Mouse (Mus musculus): ENCODE data around the gene Tas2r138. TPM values are rescaled to one million over a fixed set of nuclear protein-coding genes. Genes with fewer than 3 reads are reported as not detected.

Gene Tas2r138
- polyA plus RNA-seq, 1 experiment from 2014 or later = not detected

DNA sequence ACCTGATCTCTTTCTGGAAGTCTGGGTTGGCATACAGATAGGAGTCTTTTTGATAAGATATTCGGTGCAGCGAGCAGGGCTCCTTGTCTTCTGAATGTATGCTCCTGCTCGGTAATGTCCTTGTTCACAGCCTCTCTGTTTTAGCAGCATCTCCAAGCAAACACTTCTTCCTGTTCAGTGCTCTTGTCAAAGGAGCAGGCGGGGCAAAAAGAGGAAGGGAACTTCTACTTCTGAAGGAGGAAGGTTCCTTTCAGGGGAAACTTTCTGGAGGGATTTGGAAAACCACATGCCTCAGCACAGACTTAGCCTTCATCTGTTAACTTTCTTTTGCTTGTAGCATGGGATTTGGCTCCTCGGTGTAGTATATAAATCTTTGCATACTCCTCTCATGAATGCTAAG lies 27.5 kb downstream of the Tas2r138 start, which contains the start of gene Clec5a:
Gene Clec5a (minus strand): TSS at position 177 of the 400 bp plus-strand sequence.
- ATAC-seq (ENCODE audit: insufficient number of reproducible peaks, insufficient read depth, low FRiP score, low read depth) = no peak
- no peaks in the 10 kb centered on the region for H3K9me3 ChIP-seq (ENCODE audit: control insufficient read depth, low read depth, low read length)
- no peaks in the 10 kb centered on the region for H3K4me1 ChIP-seq (ENCODE audit: control insufficient read depth, insufficient read depth, low read length)
- H3K27me3 ChIP-seq (ENCODE audit: control insufficient read depth, insufficient read depth, low read length) = no peaks in the 10 kb centered on the region
- no peaks in the 10 kb centered on the region for H3K36me3 ChIP-seq (ENCODE audit: control insufficient read depth, insufficient read depth, low read length)
- H3K27ac ChIP-seq (ENCODE audit: low read length) = no peak within 1 kb of the TSS
- WGBS = 72% methylated on average over 5 of the region's 5 CpGs
- no peak within 1 kb of the TSS for H3K4me2 ChIP-seq (replicated peaks; ENCODE audit: low read depth, low read length)
- no peak within 1 kb of the TSS for H3K4me3 ChIP-seq (ENCODE audit: low read depth, low read length)
- H3K9ac ChIP-seq (replicated peaks; ENCODE audit: low read depth, low read length) = no peak within 1 kb of the TSS

DNA sequence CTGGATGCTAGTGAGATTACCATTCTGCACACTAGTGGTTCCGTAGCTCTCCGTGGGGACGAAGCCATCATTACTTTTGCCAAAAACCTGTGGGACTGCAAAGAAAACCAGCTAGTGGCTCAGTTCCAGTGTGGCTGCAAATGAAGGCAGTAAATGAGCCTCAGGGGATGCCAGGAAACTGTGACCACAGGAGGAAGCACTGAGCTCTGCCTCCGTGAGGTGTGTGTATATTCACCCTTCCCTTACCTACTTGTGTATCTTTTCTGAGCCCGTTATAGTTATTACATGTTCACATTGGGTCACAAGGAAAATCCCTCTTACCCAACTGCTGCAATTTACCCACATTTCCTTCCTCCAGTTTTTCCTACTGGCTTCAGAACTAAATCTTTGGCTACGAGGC lies 28.8 kb downstream of the Tas2r138 start:
- Histone ChIP-seq H3K9me3 (ENCODE audit: control insufficient read depth, low read depth, low read length) (no peaks in the 10 kb centered on the region), H3K27ac (ENCODE audit: low read length) (no peak overlapping the region), H3K36me3 (ENCODE audit: control insufficient read depth, insufficient read depth, low read length) (no peaks in the 10 kb centered on the region), H3K4me3 (ENCODE audit: low read depth, low read length) (no peak overlapping the region), H3K9ac (replicated peaks; ENCODE audit: low read depth, low read length) (no peak overlapping the region), H3K4me2 (replicated peaks; ENCODE audit: low read depth, low read length) (no peak overlapping the region), H3K4me1 (ENCODE audit: control insufficient read depth, insufficient read depth, low read length) (no peaks in the 10 kb centered on the region), H3K27me3 (ENCODE audit: control insufficient read depth, insufficient read depth, low read length) (no peaks in the 10 kb centered on the region)
- no peak for ATAC-seq (ENCODE audit: insufficient number of reproducible peaks, insufficient read depth, low FRiP score, low read depth)
- WGBS = 81% methylated on average over 6 of the region's 6 CpGs

DNA sequence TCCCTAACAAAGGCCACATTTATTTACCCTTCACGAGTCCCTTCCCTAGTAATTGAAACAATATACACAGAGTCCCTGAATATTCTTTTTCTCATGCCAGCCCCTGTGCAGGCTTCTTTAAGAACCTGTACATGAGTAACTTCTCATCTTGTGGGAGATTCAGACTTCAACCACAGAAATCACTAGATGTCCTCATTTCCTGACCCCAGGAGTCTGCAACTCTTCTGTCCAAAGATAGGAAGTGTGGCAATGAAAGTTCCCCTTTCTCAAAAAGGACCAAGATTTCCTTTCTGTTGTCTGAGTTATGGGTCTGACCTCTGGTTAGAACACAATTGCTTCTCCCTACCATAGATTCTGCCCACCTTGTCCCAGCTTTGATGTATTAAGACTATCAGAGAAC lies 36.8 kb downstream of the Tas2r138 start:
- WGBS = 69% methylated on average over 1 of the region's 1 CpGs

GRCm38 (mm10) chr6:40573618-40574017 lies 39.5 kb downstream of the Tas2r138 start:
- Histone ChIP-seq H3K9ac (replicated peaks; ENCODE audit: low read depth, low read length) (no peak overlapping the region), H3K9me3 (ENCODE audit: control insufficient read depth, low read depth, low read length) (no peaks in the 10 kb centered on the region), H3K27me3 (ENCODE audit: control insufficient read depth, insufficient read depth, low read length) (no peaks in the 10 kb centered on the region), H3K36me3 (ENCODE audit: control insufficient read depth, insufficient read depth, low read length) (no peaks in the 10 kb centered on the region), H3K4me3 (ENCODE audit: low read depth, low read length) (no peak overlapping the region), H3K27ac (ENCODE audit: low read length) (no peak overlapping the region), H3K4me2 (replicated peaks; ENCODE audit: low read depth, low read length) (no peak overlapping the region), H3K4me1 (ENCODE audit: control insufficient read depth, insufficient read depth, low read length) (no peaks in the 10 kb centered on the region)
- no peak for ATAC-seq (ENCODE audit: insufficient number of reproducible peaks, insufficient read depth, low FRiP score, low read depth)
- WGBS = 64% methylated on average over 3 of the region's 3 CpGs

More for the DNA sequence above, 36.8 kb downstream of the Tas2r138 start:
- Histone ChIP-seq H3K9ac (replicated peaks; ENCODE audit: low read depth, low read length) (no peak overlapping the region), H3K9me3 (ENCODE audit: control insufficient read depth, low read depth, low read length) (no peaks in the 10 kb centered on the region), H3K4me2 (replicated peaks; ENCODE audit: low read depth, low read length) (no peak overlapping the region), H3K27me3 (ENCODE audit: control insufficient read depth, insufficient read depth, low read length) (no peaks in the 10 kb centered on the region), H3K27ac (ENCODE audit: low read length) (no peak overlapping the region), H3K4me3 (ENCODE audit: low read depth, low read length) (no peak overlapping the region), H3K36me3 (ENCODE audit: control insufficient read depth, insufficient read depth, low read length) (no peaks in the 10 kb centered on the region), H3K4me1 (ENCODE audit: control insufficient read depth, insufficient read depth, low read length) (no peaks in the 10 kb centered on the region)
- no peak for ATAC-seq (ENCODE audit: insufficient number of reproducible peaks, insufficient read depth, low FRiP score, low read depth)

DNA sequence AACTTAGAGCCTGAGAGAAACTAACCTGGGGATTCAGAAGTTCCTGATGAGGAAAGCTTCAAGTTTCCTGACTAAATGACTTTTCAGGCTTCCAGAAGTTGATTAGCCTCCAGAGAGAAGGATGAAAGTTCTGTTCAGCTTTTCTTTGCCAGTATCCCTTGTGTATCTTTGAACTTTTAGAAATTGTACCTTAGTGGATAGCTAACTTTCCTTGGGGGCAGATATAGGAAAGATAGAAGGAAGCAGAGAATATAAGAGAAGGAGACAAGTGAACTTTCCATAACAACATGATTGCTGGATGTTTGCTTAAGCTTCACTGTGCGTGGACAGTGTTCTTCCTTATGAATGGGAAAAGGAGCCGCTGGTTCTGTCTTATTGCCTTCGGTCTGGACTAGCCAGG lies 43.9 kb downstream of the Tas2r138 start, which contains the start of gene Olfr460:
Gene Olfr460 (plus strand): TSS at position 301 of the 400 bp plus-strand sequence.
- 80% methylated on average over 3 of the region's 3 CpGs for WGBS
- no peaks in the 10 kb centered on the region for H3K4me1 ChIP-seq (ENCODE audit: control insufficient read depth, insufficient read depth, low read length)
- H3K9ac ChIP-seq (replicated peaks; ENCODE audit: low read depth, low read length) = no peak within 1 kb of the TSS
- no peaks in the 10 kb centered on the region for H3K27me3 ChIP-seq (ENCODE audit: control insufficient read depth, insufficient read depth, low read length)
- no peaks in the 10 kb centered on the region for H3K36me3 ChIP-seq (ENCODE audit: control insufficient read depth, insufficient read depth, low read length)
- H3K4me3 ChIP-seq (ENCODE audit: low read depth, low read length) = no peak within 1 kb of the TSS
- ATAC-seq (ENCODE audit: insufficient number of reproducible peaks, insufficient read depth, low FRiP score, low read depth) = no peak
- no peaks in the 10 kb centered on the region for H3K9me3 ChIP-seq (ENCODE audit: control insufficient read depth, low read depth, low read length)
- no peak within 1 kb of the TSS for H3K4me2 ChIP-seq (replicated peaks; ENCODE audit: low read depth, low read length)
- no peak within 1 kb of the TSS for H3K27ac ChIP-seq (ENCODE audit: low read length)

Other genes starting within 250 kb of the Tas2r138 start
- 22.4 and 23.6 TPM in 2 replicates for gene E330009J07Rik, start 177.2 kb downstream of the Tas2r138 start, polyA plus RNA-seq (2014; fragmentation: Nextera tagmentation; extraction: Ambion mirVana)
- gene Wee2, start 174.2 kb downstream of the Tas2r138 start, polyA plus RNA-seq (2014; fragmentation: Nextera tagmentation; extraction: Ambion mirVana) = 0.08 TPM in 1 of 2 replicates, not detected in the other
- gene Ssbp1, start 142.0 kb downstream of the Tas2r138 start, polyA plus RNA-seq (2014; fragmentation: Nextera tagmentation; extraction: Ambion mirVana) = 153 and 158 TPM in 2 replicates
- gene Tas2r137, start 122.1 kb downstream of the Tas2r138 start, polyA plus RNA-seq (2014; fragmentation: Nextera tagmentation; extraction: Ambion mirVana) = not detected in 2 replicates
- 0.42 TPM in 1 of 2 replicates, not detected in the other for gene Tas2r108, start 119.8 kb downstream of the Tas2r138 start, polyA plus RNA-seq (2014; fragmentation: Nextera tagmentation; extraction: Ambion mirVana)
- gene Prss37, start 93.8 kb downstream of the Tas2r138 start, polyA plus RNA-seq (2014; fragmentation: Nextera tagmentation; extraction: Ambion mirVana) = not detected in 2 replicates
- 0.09 TPM in 1 of 2 replicates, not detected in the other for gene Olfr461, start 58.3 kb downstream of the Tas2r138 start, polyA plus RNA-seq (2014; fragmentation: Nextera tagmentation; extraction: Ambion mirVana)
- not detected in 2 replicates for gene Olfr460, start 43.8 kb downstream of the Tas2r138 start, polyA plus RNA-seq (2014; fragmentation: Nextera tagmentation; extraction: Ambion mirVana)
- 1.4 TPM in 2 replicates for gene Clec5a, start 27.5 kb downstream of the Tas2r138 start, polyA plus RNA-seq (2014; fragmentation: Nextera tagmentation; extraction: Ambion mirVana)
- 0.41 and 0.59 TPM in 2 replicates for gene Mgam, start 15.5 kb upstream of the Tas2r138 start, polyA plus RNA-seq (2014; fragmentation: Nextera tagmentation; extraction: Ambion mirVana)

Measured in stomach, embryonic 14.5 days (tissue).